Mouse (Mus musculus): ENCODE results near the gene Rab12. TPM values are rescaled to one million over a fixed set of nuclear protein-coding genes. Genes with fewer than 3 reads are reported as not detected.
A peak's percentile ranks its signal among the peaks of the same experiment; 100 is the strongest.
"Not testable (repeated sequence)": the region's sequence is repeated elsewhere in the genome, so short reads cannot be mapped to it uniquely, and the experiment has no call there.

The Rab12 gene
- polyA plus RNA-seq, 1 experiment from 2014 or later = 44.6 TPM

DNA sequence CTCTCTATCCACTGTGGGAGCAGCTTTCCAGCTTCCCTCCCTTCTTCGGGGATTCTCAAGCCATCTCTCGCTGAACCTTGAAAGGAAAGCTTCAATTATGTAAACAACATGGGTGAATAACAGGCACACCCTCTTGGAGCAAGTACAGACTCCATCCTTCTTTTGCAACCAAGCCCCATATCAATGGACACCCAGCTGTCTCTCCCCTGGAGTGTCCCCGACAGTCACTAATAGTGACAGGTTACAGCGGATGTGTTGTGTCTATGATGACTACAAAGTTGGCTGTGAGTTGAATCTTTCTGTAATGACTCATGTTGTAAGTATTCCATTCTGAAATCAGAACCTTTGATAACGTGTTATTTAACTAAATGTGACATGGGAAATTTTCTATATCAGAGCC lies 3.9 kb upstream of the Rab12 start:
- ATAC-seq (replicated peaks; ENCODE audit: low FRiP score) = no peak
- WGBS = 85% methylated on average over 5 of the region's 5 CpGs
- no peaks in the 10 kb centered on the region for H3K9me3 ChIP-seq (ENCODE audit: control insufficient read depth, low read length)
- no peak overlapping the region for H3K9ac ChIP-seq (ENCODE audit: low read length)
- H3K4me3 ChIP-seq (ENCODE audit: low read depth, low read length) = no peak overlapping the region
- no peak overlapping the region for H3K4me2 ChIP-seq (ENCODE audit: low read depth, low read length, severe bottlenecking)
- H3K27me3 ChIP-seq (ENCODE audit: control insufficient read depth, insufficient read depth, low read length) = no peaks in the 10 kb centered on the region
- H3K36me3 ChIP-seq (ENCODE audit: control insufficient read depth, insufficient read depth, low read length) = no peaks in the 10 kb centered on the region
- no peak for DNase-seq (ENCODE audit: low spot score)
- no peaks in the 10 kb centered on the region; the same call in 1 of the 2 replicates for H3K4me1 ChIP-seq (replicated peaks; ENCODE audit: control insufficient read depth, insufficient read depth, low read length)
- no peak overlapping the region for H3K27ac ChIP-seq (ENCODE audit: low read depth, low read length)

DNA sequence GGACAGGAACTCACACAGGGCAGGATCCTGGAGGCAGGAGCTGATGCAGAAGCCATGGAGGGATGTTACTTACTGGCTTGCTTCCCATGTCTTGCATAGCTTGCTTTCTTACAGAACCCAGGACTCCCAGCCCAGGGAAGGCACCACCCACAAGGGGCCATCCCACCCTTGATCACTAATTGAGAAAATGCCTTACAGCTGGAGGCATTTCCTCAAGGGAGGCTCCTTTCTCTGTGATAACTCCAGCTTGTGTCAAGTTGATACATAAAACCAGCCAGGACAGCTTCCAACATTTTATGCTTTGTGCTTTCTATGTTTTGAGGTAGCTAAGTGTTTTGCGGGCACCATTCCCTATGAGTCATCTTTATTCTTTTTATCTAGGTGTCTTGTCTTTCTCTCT lies 3.1 kb upstream of the Rab12 start:
- not testable (repeated sequence) for ATAC-seq (replicated peaks; ENCODE audit: low FRiP score); H3K4me1 ChIP-seq (replicated peaks; ENCODE audit: control insufficient read depth, insufficient read depth, low read length); H3K4me2 ChIP-seq (ENCODE audit: low read depth, low read length, severe bottlenecking); H3K4me3 ChIP-seq (ENCODE audit: low read depth, low read length); H3K36me3 ChIP-seq (ENCODE audit: control insufficient read depth, insufficient read depth, low read length); H3K27me3 ChIP-seq (ENCODE audit: control insufficient read depth, insufficient read depth, low read length); DNase-seq (ENCODE audit: low spot score); H3K27ac ChIP-seq (ENCODE audit: low read depth, low read length); H3K9ac ChIP-seq (ENCODE audit: low read length); H3K9me3 ChIP-seq (ENCODE audit: control insufficient read depth, low read length)
- WGBS = 97% methylated on average over 1 of the region's 1 CpGs

DNA sequence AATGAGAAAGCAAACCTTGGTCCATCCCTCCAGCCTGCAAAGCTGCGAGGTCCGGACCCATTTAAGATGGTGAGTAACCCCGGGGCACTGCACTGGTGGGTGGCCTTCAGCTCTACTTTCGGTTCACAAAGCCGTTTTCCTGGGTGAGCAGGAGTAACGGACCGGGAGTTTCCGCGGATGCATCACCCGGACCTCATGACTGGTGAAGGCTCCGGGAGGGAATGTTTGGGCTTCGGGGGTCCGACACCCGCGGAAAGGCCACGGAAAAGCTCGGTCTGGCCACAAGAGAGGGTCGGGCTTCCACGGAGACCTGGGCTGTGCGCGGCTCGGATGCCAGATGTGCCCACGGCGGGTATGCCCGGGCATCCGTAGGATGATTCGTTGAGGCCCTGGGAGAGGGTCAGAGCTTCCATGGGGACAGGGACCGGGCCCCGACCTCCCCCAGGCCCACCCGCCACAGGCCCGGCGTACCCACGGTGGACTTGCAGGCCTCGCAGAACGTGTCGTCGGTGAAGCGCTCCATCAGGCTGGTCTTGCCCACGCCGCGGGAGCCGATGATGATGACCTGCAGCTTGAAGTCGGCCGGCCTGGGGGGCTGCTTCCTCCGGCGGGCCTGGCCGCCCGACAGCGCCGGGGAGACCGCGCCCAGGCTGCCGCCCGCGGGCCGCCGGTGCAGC lies 514 bp downstream of the Rab12 start:
- peak overlapping the region; percentile 77 for H3K4me2 ChIP-seq (ENCODE audit: low read depth, low read length, severe bottlenecking)
- no peaks in the 10 kb centered on the region for H3K36me3 ChIP-seq (ENCODE audit: control insufficient read depth, insufficient read depth, low read length)
- no peak overlapping the region for H3K27ac ChIP-seq (ENCODE audit: low read depth, low read length)
- no peaks in the 10 kb centered on the region for H3K27me3 ChIP-seq (ENCODE audit: control insufficient read depth, insufficient read depth, low read length)
- peak overlapping the region; percentile 98 for H3K4me3 ChIP-seq (ENCODE audit: low read depth, low read length)
- under 1% methylated on average over 57 of the region's 57 CpGs for WGBS
- no peaks in the 10 kb centered on the region for H3K9me3 ChIP-seq (ENCODE audit: control insufficient read depth, low read length)
- H3K9ac ChIP-seq (ENCODE audit: low read length) = peak overlapping the region; percentile 94
- peak; percentile 62 for ATAC-seq (replicated peaks; ENCODE audit: low FRiP score)
- peak; percentile 74 for DNase-seq (ENCODE audit: low spot score)
- H3K4me1 ChIP-seq (replicated peaks; ENCODE audit: control insufficient read depth, insufficient read depth, low read length) = no peaks in the 10 kb centered on the region; the same call in 1 of the 2 replicates

DNA sequence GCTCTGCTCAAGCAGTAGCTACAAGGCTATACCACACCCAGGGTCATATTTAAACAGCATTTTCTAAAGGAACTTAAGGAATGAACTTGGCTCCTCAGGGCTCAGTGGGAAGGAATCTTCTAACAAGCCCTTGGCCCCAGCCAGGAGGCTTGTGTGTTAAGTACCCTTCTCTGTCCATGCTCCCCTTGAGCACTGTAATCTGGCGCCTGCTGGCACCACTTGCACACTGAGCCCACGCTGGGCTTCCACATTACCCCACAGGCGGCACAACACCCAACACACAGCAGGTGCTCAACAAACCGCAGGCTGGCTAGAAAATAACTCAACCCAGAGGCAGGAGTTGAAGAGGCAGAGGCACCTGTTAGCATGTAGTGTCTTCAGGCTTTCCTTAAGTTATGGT lies 2.6 kb downstream of the Rab12 start:
- Histone ChIP-seq H3K9me3 (ENCODE audit: control insufficient read depth, low read length) (no peaks in the 10 kb centered on the region), H3K4me2 (ENCODE audit: low read depth, low read length, severe bottlenecking) (no peak overlapping the region), H3K4me1 (replicated peaks; ENCODE audit: control insufficient read depth, insufficient read depth, low read length) (no peaks in the 10 kb centered on the region; the same call in 1 of the 2 replicates), H3K36me3 (ENCODE audit: control insufficient read depth, insufficient read depth, low read length) (no peaks in the 10 kb centered on the region), H3K27ac (ENCODE audit: low read depth, low read length) (no peak overlapping the region), H3K27me3 (ENCODE audit: control insufficient read depth, insufficient read depth, low read length) (no peaks in the 10 kb centered on the region), H3K9ac (ENCODE audit: low read length) (no peak overlapping the region), H3K4me3 (ENCODE audit: low read depth, low read length) (no peak overlapping the region)
- ATAC-seq (replicated peaks; ENCODE audit: low FRiP score) (no peak), DNase-seq (ENCODE audit: low spot score) (no peak)
- WGBS = 80% methylated on average over 4 of the region's 4 CpGs

DNA sequence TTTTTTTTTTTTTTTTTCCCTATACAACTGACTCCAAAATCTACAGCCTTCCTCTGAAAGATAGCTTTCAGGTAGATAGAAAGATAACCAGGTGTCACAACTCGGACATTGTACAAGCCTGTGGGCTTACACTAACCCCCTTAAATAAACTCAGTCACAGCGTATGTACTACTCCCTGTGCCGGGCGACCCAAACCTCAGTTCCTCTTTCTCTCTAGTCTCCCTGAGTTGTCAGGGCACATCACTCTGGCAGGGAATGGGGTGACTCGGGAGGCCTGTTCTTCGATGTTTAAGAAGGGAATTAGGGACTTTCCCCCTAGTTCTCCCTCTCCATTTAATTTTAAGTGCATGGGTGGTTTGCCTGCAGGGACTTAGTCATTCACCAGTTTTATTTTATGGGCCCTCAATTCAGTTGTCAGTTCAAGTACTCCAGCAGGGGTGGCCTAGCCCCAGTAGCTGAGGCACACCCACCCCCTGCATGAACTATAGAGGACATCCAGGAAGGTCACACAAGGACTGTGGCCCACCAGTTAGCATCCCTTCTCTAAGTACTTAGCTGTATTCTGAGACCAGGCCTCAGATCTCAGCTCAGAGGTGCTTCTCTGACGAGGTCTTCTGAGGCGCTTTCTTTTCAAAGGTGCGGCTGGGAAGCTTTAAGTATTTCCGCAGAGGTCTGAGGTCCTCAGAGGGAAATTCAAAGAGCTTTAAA lies 5.1 kb downstream of the Rab12 start:
- ATAC-seq (replicated peaks; ENCODE audit: low FRiP score) (no peak), DNase-seq (ENCODE audit: low spot score) (no peak)
- Histone ChIP-seq H3K9ac (ENCODE audit: low read length) (no peak overlapping the region), H3K27ac (ENCODE audit: low read depth, low read length) (no peak overlapping the region), H3K36me3 (ENCODE audit: control insufficient read depth, insufficient read depth, low read length) (no peaks in the 10 kb centered on the region), H3K4me2 (ENCODE audit: low read depth, low read length, severe bottlenecking) (no peak overlapping the region), H3K9me3 (ENCODE audit: control insufficient read depth, low read length) (no peaks in the 10 kb centered on the region), H3K4me1 (replicated peaks; ENCODE audit: control insufficient read depth, insufficient read depth, low read length) (no peaks in the 10 kb centered on the region; the same call in 1 of the 2 replicates), H3K27me3 (ENCODE audit: control insufficient read depth, insufficient read depth, low read length) (no peaks in the 10 kb centered on the region), H3K4me3 (ENCODE audit: low read depth, low read length) (no peak overlapping the region)
- 90% methylated on average over 10 of the region's 10 CpGs for WGBS

DNA sequence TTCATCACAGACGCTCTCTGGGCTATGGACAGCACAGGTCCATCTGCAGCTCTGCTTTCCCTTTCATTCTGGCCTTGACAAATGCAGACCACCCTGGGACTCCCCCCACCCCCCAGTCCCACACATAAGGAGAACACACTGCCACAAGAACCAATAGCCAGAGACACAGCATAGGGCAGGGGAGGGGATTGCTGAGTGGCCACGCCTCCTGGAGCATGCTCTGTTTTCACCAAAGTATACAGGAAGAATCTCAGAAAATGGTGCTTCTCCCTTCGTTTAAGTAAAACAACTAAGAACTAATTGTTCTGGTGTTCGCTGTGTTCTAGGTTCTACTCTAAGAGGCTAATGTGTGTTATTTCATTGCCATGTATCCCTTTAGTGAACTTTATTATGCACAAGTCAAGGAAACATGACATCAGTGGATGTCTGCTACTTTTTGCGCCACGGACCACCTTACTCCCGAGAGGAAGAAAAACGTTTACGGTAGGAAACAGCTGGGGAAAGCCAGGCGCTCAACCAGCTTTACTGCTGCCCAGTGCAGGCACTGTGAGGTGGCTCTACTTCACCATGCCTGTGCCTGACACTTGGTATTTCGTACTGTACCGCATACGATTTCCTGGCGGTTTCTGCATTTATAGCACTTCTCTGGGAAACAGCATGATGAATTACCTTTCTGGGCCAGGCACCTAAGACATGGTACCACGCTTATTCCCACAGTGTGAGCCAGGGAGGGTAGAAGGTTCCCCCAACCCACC lies 7.2 kb downstream of the Rab12 start:
- no peak overlapping the region for H3K4me2 ChIP-seq (ENCODE audit: low read depth, low read length, severe bottlenecking)
- H3K9ac ChIP-seq (ENCODE audit: low read length) = no peak overlapping the region
- no peaks in the 10 kb centered on the region for H3K4me1 ChIP-seq (replicated peaks; ENCODE audit: control insufficient read depth, insufficient read depth, low read length)
- H3K4me3 ChIP-seq (ENCODE audit: low read depth, low read length) = no peak overlapping the region
- ATAC-seq (replicated peaks; ENCODE audit: low FRiP score) (no peak), DNase-seq (ENCODE audit: low spot score) (no peak)
- H3K27me3 ChIP-seq (ENCODE audit: control insufficient read depth, insufficient read depth, low read length) = no peaks in the 10 kb centered on the region
- H3K27ac ChIP-seq (ENCODE audit: low read depth, low read length) = no peak overlapping the region
- no peaks in the 10 kb centered on the region for H3K36me3 ChIP-seq (ENCODE audit: control insufficient read depth, insufficient read depth, low read length)
- H3K9me3 ChIP-seq (ENCODE audit: control insufficient read depth, low read length) = no peaks in the 10 kb centered on the region
- WGBS = 88% methylated on average over 15 of the region's 15 CpGs

DNA sequence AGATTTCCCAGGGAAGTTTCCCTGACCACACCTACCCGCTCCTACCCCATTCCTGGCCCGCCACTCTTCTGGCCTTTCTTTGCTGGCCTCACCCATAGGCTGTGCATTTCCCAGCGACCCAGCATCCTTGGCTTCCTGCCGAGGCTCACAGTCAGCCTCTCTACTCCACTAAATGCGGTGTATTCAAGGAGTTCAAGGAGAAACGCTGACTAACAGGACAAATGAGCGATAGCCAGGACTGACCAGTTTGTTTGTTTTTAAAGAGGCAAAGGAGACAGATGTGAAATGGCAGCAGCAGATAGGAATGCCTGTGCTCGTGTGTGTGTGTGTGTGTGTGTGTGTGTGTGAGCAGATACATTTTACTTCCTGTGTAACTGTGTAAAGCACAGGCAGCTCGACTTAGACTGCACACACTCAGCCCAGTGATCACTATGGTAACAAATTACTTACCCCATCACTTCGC lies 9.3 kb downstream of the Rab12 start:
- no peak for ATAC-seq (replicated peaks; ENCODE audit: low FRiP score)
- no peak overlapping the region for H3K4me3 ChIP-seq (ENCODE audit: low read depth, low read length)
- H3K4me1 ChIP-seq (replicated peaks; ENCODE audit: control insufficient read depth, insufficient read depth, low read length) = no peaks in the 10 kb centered on the region
- 64% methylated on average over 10 of the region's 10 CpGs for WGBS
- H3K36me3 ChIP-seq (ENCODE audit: control insufficient read depth, insufficient read depth, low read length) = no peaks in the 10 kb centered on the region; the same call in 1 of the 2 replicates
- peak; percentile 46 for DNase-seq (ENCODE audit: low spot score)
- no peak overlapping the region for H3K4me2 ChIP-seq (ENCODE audit: low read depth, low read length, severe bottlenecking)
- no peak overlapping the region for H3K27ac ChIP-seq (ENCODE audit: low read depth, low read length)
- H3K27me3 ChIP-seq (ENCODE audit: control insufficient read depth, insufficient read depth, low read length) = no peaks in the 10 kb centered on the region
- H3K9ac ChIP-seq (ENCODE audit: low read length) = no peak overlapping the region
- no peaks in the 10 kb centered on the region for H3K9me3 ChIP-seq (ENCODE audit: control insufficient read depth, low read length)

DNA sequence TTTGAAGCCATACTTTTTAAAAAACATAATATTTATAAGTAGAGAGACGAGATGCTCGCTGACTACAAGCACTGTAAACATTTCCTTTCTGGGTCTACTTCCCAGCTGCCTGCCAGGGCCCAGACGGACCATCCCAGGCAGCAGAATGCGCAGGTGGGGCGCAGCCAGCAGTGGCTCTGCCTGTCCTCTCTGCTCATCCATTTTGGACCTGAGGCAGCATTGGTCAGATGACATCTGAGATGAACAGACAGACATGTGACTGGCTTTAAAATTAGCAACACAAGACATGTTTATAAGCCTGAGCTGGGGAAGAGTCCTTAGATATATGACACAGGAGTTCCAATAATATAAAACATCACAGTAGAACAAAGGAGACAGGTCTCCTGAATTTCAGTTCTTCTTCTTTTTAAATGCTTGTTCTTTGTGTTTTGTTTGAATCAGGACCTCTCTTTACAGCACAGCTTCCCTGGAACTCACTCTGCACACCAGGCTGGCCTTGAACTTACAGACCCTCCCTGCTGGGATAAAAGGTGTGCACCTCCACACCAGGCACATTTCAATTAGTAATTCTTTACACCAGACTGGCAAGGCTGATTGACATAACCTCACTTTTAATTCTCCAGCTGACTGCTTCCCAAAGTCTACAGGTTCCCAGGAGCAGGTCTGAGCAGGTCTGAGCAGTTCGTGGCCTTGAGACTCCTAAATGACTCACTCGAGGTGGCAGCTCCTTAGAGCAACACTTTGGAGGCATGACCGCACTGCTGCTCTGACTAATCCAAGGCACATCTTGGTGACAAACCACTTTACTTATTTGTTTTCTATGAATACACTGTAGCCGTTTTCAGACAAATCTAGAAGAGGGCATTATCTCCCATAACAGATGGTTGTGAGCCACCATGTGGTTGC lies 12.2 kb downstream of the Rab12 start:
- 90% methylated on average over 9 of the region's 9 CpGs for WGBS
- Histone ChIP-seq H3K4me1 (replicated peaks; ENCODE audit: control insufficient read depth, insufficient read depth, low read length) (no peaks in the 10 kb centered on the region), H3K27ac (ENCODE audit: low read depth, low read length) (no peak overlapping the region), H3K9me3 (ENCODE audit: control insufficient read depth, low read length) (no peaks in the 10 kb centered on the region), H3K9ac (ENCODE audit: low read length) (no peak overlapping the region), H3K4me3 (ENCODE audit: low read depth, low read length) (no peak overlapping the region), H3K27me3 (ENCODE audit: control insufficient read depth, insufficient read depth, low read length) (no peaks in the 10 kb centered on the region), H3K4me2 (ENCODE audit: low read depth, low read length, severe bottlenecking) (no peak overlapping the region), H3K36me3 (ENCODE audit: control insufficient read depth, insufficient read depth, low read length) (no peaks in the 10 kb centered on the region; the same call in 1 of the 2 replicates)
- DNase-seq (ENCODE audit: low spot score) (no peak), ATAC-seq (replicated peaks; ENCODE audit: low FRiP score) (no peak)
